Mouse (Mus musculus): ENCODE measurements at regions not wholly inside any gene's neighbourhood (a gene's known extent, or its start where the extent isn't known, plus 50 kb on each side); places are given as distances from the start of the nearest gene placed in this dataset.

DNA sequence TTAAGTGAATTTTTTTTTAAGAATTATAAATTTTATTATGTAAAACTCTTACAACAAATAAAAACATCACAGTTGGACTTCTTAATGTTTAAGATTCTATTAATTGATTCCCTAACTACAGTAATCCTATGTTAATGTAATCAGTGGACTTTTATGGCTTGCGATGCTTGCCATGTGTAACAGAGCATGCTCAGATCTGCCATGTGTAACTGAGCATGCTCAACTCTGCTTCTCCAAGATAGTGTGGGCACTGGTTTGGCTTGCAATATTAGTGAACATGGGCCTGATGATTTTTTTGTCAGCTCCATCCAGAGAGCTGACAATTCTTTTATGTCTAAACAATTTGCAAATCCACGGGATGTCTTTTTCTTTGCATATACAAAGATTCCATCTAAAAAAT, 66.4 kb upstream of the Tas2r119 start:
- no peak for DNase-seq

Measured in cerebellum, adult 9-10 months (tissue).